Mouse (Mus musculus) liver, embryonic 16.5 days (tissue): ENCODE results near the gene Sprr2i. TPM values are rescaled to one million over a fixed set of nuclear protein-coding genes. Genes with fewer than 3 reads are reported as not detected.

ENCODE experiments used
- ATAC-seq: fragments of 200-750 bp; cut with Nextera tagmentation; 2 replicates; pipeline ENCODE4 v1.8.0; 2017; ENCODE audit warnings: low read depth, mild to moderate bottlenecking, moderate number of reproducible peaks, moderate library complexity
- H3K27ac ChIP-seq: fragments of 300-500 bp; sonication (generic); 2 replicates; pipeline ENCODE4 v1.5.1; 2014; ENCODE audit warnings: mild to moderate bottlenecking, low read length
- H3K27me3 ChIP-seq: fragments of 300-500 bp; sonication (generic); 2 replicates; pipeline ENCODE4 v1.6.1; 2014; ENCODE audit warnings: low read depth, low read length, mixed read lengths; ENCODE audit not compliant: control insufficient read depth, insufficient read depth
- H3K36me3 ChIP-seq: fragments of 300-500 bp; sonication (generic); 2 replicates; pipeline ENCODE4 v1.6.1; 2014; ENCODE audit warnings: mild to moderate bottlenecking; ENCODE audit not compliant: control insufficient read depth, insufficient read depth
- H3K4me1 ChIP-seq: fragments of 300-500 bp; sonication (generic); 2 replicates; pipeline ENCODE4 v1.6.1; 2014; ENCODE audit warnings: low read depth, low read length, mixed read lengths; ENCODE audit not compliant: control insufficient read depth
- H3K4me2 ChIP-seq: fragments of 300-500 bp; sonication (generic); 2 replicates; pipeline ENCODE4 v1.6.1; 2014; ENCODE audit warnings: low read depth, low read length, mixed read lengths
- H3K4me3 ChIP-seq: fragments of 300-500 bp; sonication (generic); 2 replicates; pipeline ENCODE4 v1.5.1; 2014; ENCODE audit warnings: low read depth, mild to moderate bottlenecking, low read length
- H3K9ac ChIP-seq: fragments of 300-500 bp; sonication (generic); 2 replicates; pipeline ENCODE4 v1.6.1; 2014; ENCODE audit warnings: low read depth, low read length
- H3K9me3 ChIP-seq: fragments of 300-500 bp; sonication (generic); replicated peaks from 2 replicates; pipeline ENCODE4 v1.6.1; 2016; ENCODE audit warnings: low read length; ENCODE audit not compliant: control insufficient read depth
- WGBS: fragments of 180-500 bp; shearing (Covaris S2); extraction: QIAGEN DNeasy Blood & Tissue Kit; methylation state at CpG from one replicate; pipeline ENCODE4 v1.1.7; 2014; ENCODE audit not compliant: insufficient replicate concordance; 5-methylcytosine and 5-hydroxymethylcytosine counted together
- polyA plus RNA-seq: library from polyadenylated mRNA; unstranded; fragments of >200 nt; fragmentation: Nextera tagmentation; extraction: Ambion mirVana; gene quantifications from 2 replicates; pipeline ENCODE4 v1.2.1, GENCODE M21; 2015

Gene Sprr2i
- not detected in 2 replicates for polyA plus RNA-seq

GRCm38 (mm10) chr3:92407691-92408090 is at the start of gene Sprr2i:
Gene Sprr2i, plus strand, starts transcription at chr3:92407991.
- no peak within 1 kb of the TSS for H3K4me3 ChIP-seq
- H3K9me3 ChIP-seq = no peaks in the 10 kb centered on the region
- no peaks in the 10 kb centered on the region for H3K36me3 ChIP-seq
- no peak within 1 kb of the TSS for H3K4me2 ChIP-seq
- 66% methylated on average over 2 of the region's 2 CpGs for WGBS
- H3K4me1 ChIP-seq = no peaks in the 10 kb centered on the region
- no peak within 1 kb of the TSS for H3K9ac ChIP-seq
- no peak within 1 kb of the TSS for H3K27ac ChIP-seq
- H3K27me3 ChIP-seq = no peaks in the 10 kb centered on the region
- no peak for ATAC-seq

- H3K9me3 ChIP-seq = no peaks in the 10 kb centered on the region
- H3K9ac ChIP-seq = no peak overlapping the region
- no peaks in the 10 kb centered on the region for H3K27me3 ChIP-seq
- no peak overlapping the region for H3K4me2 ChIP-seq
- no peaks in the 10 kb centered on the region for H3K4me1 ChIP-seq
- no peaks in the 10 kb centered on the region for H3K36me3 ChIP-seq
- no peak overlapping the region for H3K27ac ChIP-seq
- H3K4me3 ChIP-seq = no peak overlapping the region
- no peak for ATAC-seq
These were observed 46.2 kb upstream of the Sprr2i start for GRCm38 (mm10) chr3:92361619-92362018.

- Histone ChIP-seq H3K36me3 (no peaks in the 10 kb centered on the region), H3K27me3 (no peaks in the 10 kb centered on the region), H3K27ac (no peak within 1 kb of the TSS), H3K4me1 (no peaks in the 10 kb centered on the region), H3K4me3 (no peak within 1 kb of the TSS), H3K9ac (no peak within 1 kb of the TSS), H3K4me2 (no peak within 1 kb of the TSS), H3K9me3 (no peaks in the 10 kb centered on the region)
- no peak for ATAC-seq
- WGBS = 49% methylated on average over 3 of the region's 3 CpGs
These were observed 42.9 kb upstream of the Sprr2i start, which contains the start of gene Sprr2f for GRCm38 (mm10) chr3:92364887-92365286. Gene Sprr2f, plus strand, starts transcription at chr3:92365187.

GRCm38 (mm10) chr3:92373613-92374012 is 34.2 kb upstream of the Sprr2i start:
- Histone ChIP-seq H3K36me3 (no peaks in the 10 kb centered on the region), H3K9ac (no peak overlapping the region), H3K9me3 (no peaks in the 10 kb centered on the region), H3K4me2 (no peak overlapping the region), H3K27ac (no peak overlapping the region), H3K4me1 (no peaks in the 10 kb centered on the region), H3K27me3 (no peaks in the 10 kb centered on the region), H3K4me3 (no peak overlapping the region)
- WGBS = 39% methylated on average over 2 of the region's 2 CpGs
- ATAC-seq = no peak

GRCm38 (mm10) chr3:92385385-92385784 is 22.4 kb upstream of the Sprr2i start, which contains the start of gene Sprr2h:
Gene Sprr2h, plus strand, starts transcription at chr3:92385685.
- Histone ChIP-seq H3K27me3 (no peaks in the 10 kb centered on the region), H3K9me3 (no peaks in the 10 kb centered on the region), H3K4me2 (no peak within 1 kb of the TSS), H3K4me1 (no peaks in the 10 kb centered on the region), H3K27ac (no peak within 1 kb of the TSS), H3K36me3 (no peaks in the 10 kb centered on the region), H3K9ac (no peak within 1 kb of the TSS), H3K4me3 (no peak within 1 kb of the TSS)
- no peak for ATAC-seq
- WGBS = 50% methylated on average over 1 of the region's 1 CpGs

GRCm38 (mm10) chr3:92394301-92394700 is 13.5 kb upstream of the Sprr2i start:
- no peaks in the 10 kb centered on the region for H3K27me3 ChIP-seq
- H3K9ac ChIP-seq = no peak overlapping the region
- no peaks in the 10 kb centered on the region for H3K36me3 ChIP-seq
- H3K4me1 ChIP-seq = no peaks in the 10 kb centered on the region
- no peak overlapping the region for H3K27ac ChIP-seq
- H3K9me3 ChIP-seq = no peaks in the 10 kb centered on the region
- H3K4me3 ChIP-seq = no peak overlapping the region
- WGBS = 19% methylated on average over 1 of the region's 1 CpGs
- H3K4me2 ChIP-seq = no peak overlapping the region
- ATAC-seq = no peak

- no peak within 1 kb of the TSS for H3K9ac ChIP-seq
- no peak for ATAC-seq
These were observed 10.0 kb downstream of the Sprr2i start, which contains the start of gene Sprr2j-ps for GRCm38 (mm10) chr3:92417782-92418181. Gene Sprr2j-ps, plus strand, starts transcription at chr3:92418082.

GRCm38 (mm10) chr3:92429323-92429722 is 21.5 kb downstream of the Sprr2i start, which contains the start of gene Gm9774:
Gene Gm9774, minus strand, starts transcription at chr3:92429423.
- no peak within 1 kb of the TSS for H3K4me3 ChIP-seq
- H3K9ac ChIP-seq = no peak within 1 kb of the TSS
- ATAC-seq = no peak
- WGBS = 79% methylated on average over 6 of the region's 6 CpGs
- no peaks in the 10 kb centered on the region for H3K9me3 ChIP-seq
- H3K27ac ChIP-seq = no peak within 1 kb of the TSS
- H3K4me2 ChIP-seq = no peak within 1 kb of the TSS
- no peaks in the 10 kb centered on the region for H3K4me1 ChIP-seq
- no peaks in the 10 kb centered on the region for H3K36me3 ChIP-seq
- H3K27me3 ChIP-seq = no peaks in the 10 kb centered on the region

More at GRCm38 (mm10) chr3:92417782-92418181, 10.0 kb downstream of the Sprr2i start, which contains the start of gene Sprr2j-ps:
- 62% methylated on average over 2 of the region's 2 CpGs for WGBS
- H3K4me1 ChIP-seq = no peaks in the 10 kb centered on the region
- H3K4me2 ChIP-seq = no peak within 1 kb of the TSS
- H3K9me3 ChIP-seq = no peaks in the 10 kb centered on the region
- H3K27me3 ChIP-seq = no peaks in the 10 kb centered on the region
- no peak within 1 kb of the TSS for H3K27ac ChIP-seq
- no peaks in the 10 kb centered on the region for H3K36me3 ChIP-seq
- no peak within 1 kb of the TSS for H3K4me3 ChIP-seq

- no peak within 1 kb of the TSS for H3K9ac ChIP-seq
- no peaks in the 10 kb centered on the region for H3K27me3 ChIP-seq
- H3K4me2 ChIP-seq = no peak within 1 kb of the TSS
- H3K9me3 ChIP-seq = no peaks in the 10 kb centered on the region
- no peak within 1 kb of the TSS for H3K27ac ChIP-seq
- 63% methylated on average over 2 of the region's 2 CpGs for WGBS
- no peaks in the 10 kb centered on the region for H3K36me3 ChIP-seq
- no peaks in the 10 kb centered on the region for H3K4me1 ChIP-seq
- no peak for ATAC-seq
- no peak within 1 kb of the TSS for H3K4me3 ChIP-seq
These were observed 24.5 kb downstream of the Sprr2i start, which contains the start of gene Sprr2k for GRCm38 (mm10) chr3:92432282-92432681. Gene Sprr2k, plus strand, starts transcription at chr3:92432582.
